Mouse (Mus musculus) midbrain, embryonic 10.5 days (tissue): ENCODE measurements around the gene Vstm4. TPM values are rescaled to one million over a fixed set of nuclear protein-coding genes. Genes with fewer than 3 reads are reported as not detected.

ENCODE experiments used
- DNase-seq: peaks from one replicate; pipeline ENCODE4 v3.0.0-alpha.2; 2017; ENCODE audit warnings: low spot score
- H3K27ac ChIP-seq: fragments of 300-500 bp; sonication (generic); replicated peaks from 2 replicates; pipeline ENCODE4 v1.5.1; 2016; ENCODE audit warnings: mild to moderate bottlenecking
- H3K27me3 ChIP-seq: fragments of 300-500 bp; sonication (generic); 2 replicates; pipeline ENCODE4 v1.6.1; 2016; ENCODE audit warnings: low read depth, mild to moderate bottlenecking; ENCODE audit not compliant: poor library complexity, severe bottlenecking
- H3K36me3 ChIP-seq: fragments of 300-500 bp; sonication (generic); 2 replicates; pipeline ENCODE4 v1.6.1; 2016; ENCODE audit warnings: mild to moderate bottlenecking, moderate library complexity
- H3K4me1 ChIP-seq: fragments of 300-500 bp; sonication (generic); 2 replicates; pipeline ENCODE4 v1.6.1; 2016
- H3K4me3 ChIP-seq: fragments of 300-500 bp; sonication (generic); 2 replicates; pipeline ENCODE4 v1.5.1; 2016; ENCODE audit warnings: mild to moderate bottlenecking, moderate library complexity
- H3K9me3 ChIP-seq: fragments of 300-500 bp; sonication (generic); replicated peaks from 2 replicates; pipeline ENCODE4 v1.6.1; 2016; ENCODE audit warnings: mild to moderate bottlenecking
- WGBS: fragments of 180-500 bp; shearing (Covaris S2); methylation state at CpG from one replicate; pipeline ENCODE4 v1.1.7; 2016; 5-methylcytosine and 5-hydroxymethylcytosine counted together
- polyA plus RNA-seq: library from polyadenylated mRNA; unstranded; fragments of >200 nt; fragmentation: Nextera tagmentation; extraction: Ambion mirVana; gene quantifications from 2 replicates; pipeline ENCODE4 v1.2.1, GENCODE M21; 2016

Vstm4 gene
- polyA plus RNA-seq: 2.7 and 3.6 TPM in 2 replicates

DNA sequence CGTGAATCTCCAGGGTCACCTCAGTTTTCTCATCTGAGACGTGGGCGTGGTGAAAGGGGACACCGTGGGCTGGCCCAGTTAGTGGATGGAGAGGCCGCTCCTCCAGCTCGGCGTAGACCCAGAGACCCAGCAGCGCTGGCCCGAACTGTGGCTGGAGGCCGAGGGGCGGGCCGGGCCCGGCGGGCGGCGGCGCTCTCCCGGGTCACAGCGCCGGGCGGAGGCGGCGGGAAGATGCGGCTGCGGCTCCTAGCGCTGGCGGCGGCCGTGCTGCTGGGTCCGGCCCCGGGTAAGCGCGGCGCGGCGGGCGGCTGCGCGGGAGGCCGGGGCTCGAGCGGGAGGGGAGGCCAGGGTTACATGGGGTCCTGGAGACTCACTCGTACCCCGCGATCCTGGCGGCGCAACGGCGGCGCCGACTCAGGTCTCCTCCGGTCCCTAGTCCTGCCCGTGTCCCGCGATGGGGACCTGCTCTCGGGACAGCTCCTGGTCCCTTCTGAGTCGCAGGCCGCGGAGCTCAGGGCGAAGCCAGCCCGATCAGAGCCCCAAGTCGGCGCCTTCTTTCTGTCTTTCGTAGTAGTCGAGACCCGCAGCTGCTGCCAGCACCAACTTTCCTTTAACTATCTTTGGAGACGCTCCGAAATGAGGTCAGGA, at the start of gene Vstm4:
Gene Vstm4 (plus strand): TSS at position 76 of the 648 bp plus-strand sequence.
- Histone ChIP-seq H3K4me1 (peaks cover 25% of the 10 kb centered on the region), H3K36me3 (no peaks in the 10 kb centered on the region), H3K4me3 (peak within 1 kb of the TSS; percentile 68), H3K9me3 (no peaks in the 10 kb centered on the region), H3K27ac (peak within 1 kb of the TSS; percentile 86), H3K27me3 (peaks cover 36% of the 10 kb centered on the region)
- peak; percentile 69 for DNase-seq
- under 1% methylated on average over 65 of the region's 68 CpGs for WGBS

DNA sequence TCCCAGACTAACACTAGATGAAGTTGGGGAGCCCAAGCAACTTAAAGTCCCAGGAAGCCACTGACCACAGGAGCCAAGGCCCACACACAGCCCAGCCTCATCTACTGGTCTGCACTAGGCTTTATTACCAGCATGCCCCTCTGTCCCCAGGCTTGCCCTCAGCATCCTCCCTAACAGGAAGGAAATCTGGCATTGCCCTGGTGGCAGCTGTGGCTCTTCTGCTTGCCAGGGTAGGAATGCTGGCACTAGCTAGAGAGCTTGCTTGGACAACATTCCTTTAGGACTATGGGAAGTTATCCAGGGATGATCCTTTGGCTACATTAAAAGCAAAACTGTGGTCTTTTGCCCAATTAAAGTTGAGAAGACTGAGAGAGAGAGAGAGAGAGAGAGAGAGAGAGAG, 46.4 kb upstream of the Vstm4 start:
- Histone ChIP-seq H3K4me1 (no peaks in the 10 kb centered on the region), H3K27ac (no peak overlapping the region), H3K36me3 (no peaks in the 10 kb centered on the region), H3K27me3 (no peaks in the 10 kb centered on the region), H3K4me3 (no peak overlapping the region), H3K9me3 (no peaks in the 10 kb centered on the region)
- no peak for DNase-seq

- Histone ChIP-seq H3K27me3 (no peaks in the 10 kb centered on the region), H3K27ac (no peak overlapping the region), H3K9me3 (no peaks in the 10 kb centered on the region), H3K4me3 (no peak overlapping the region), H3K4me1 (no peaks in the 10 kb centered on the region), H3K36me3 (no peaks in the 10 kb centered on the region)
- 85% methylated on average over 6 of the region's 6 CpGs for WGBS
- DNase-seq: no peak
Measured at GRCm38 (mm10) chr14:32812429-32812828, 44.1 kb upstream of the Vstm4 start.

GRCm38 (mm10) chr14:32814961-32815360, 41.6 kb upstream of the Vstm4 start:
- Histone ChIP-seq H3K4me1 (peaks cover 4% of the 10 kb centered on the region; the same call in 1 of the 2 replicates), H3K27ac (no peak overlapping the region), H3K27me3 (no peaks in the 10 kb centered on the region), H3K9me3 (no peaks in the 10 kb centered on the region), H3K4me3 (no peak overlapping the region), H3K36me3 (no peaks in the 10 kb centered on the region)
- WGBS: 65% methylated on average over 4 of the region's 4 CpGs
- DNase-seq: no peak

- peaks cover 4% of the 10 kb centered on the region; the same call in 1 of the 2 replicates for H3K4me1 ChIP-seq
- no peak for DNase-seq
- H3K27me3 ChIP-seq: no peaks in the 10 kb centered on the region
- WGBS: 75% methylated on average over 4 of the region's 4 CpGs
- no peaks in the 10 kb centered on the region for H3K36me3 ChIP-seq
- no peaks in the 10 kb centered on the region for H3K9me3 ChIP-seq
- H3K4me3 ChIP-seq: no peak overlapping the region
- no peak overlapping the region for H3K27ac ChIP-seq
Measured at GRCm38 (mm10) chr14:32816533-32816932, 40.0 kb upstream of the Vstm4 start.

DNA sequence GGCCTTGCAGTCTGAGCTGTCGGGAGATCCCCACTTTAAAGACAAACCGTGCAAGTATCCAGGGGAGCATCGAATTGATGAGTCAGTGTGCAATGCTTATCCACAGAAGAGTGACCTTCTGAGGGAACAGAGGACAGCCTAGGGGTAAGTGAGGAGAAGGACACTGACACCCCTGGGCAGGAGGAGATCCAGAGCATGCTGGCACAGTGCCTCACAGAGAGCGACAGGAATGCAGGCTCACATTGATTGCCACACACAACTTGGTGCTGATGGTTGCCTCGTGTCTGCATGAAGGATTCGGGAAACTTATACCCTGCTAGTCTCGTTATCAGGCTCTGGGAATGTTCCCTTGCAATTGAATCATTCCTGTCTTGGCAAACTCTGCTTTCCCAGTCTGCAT, 39.3 kb upstream of the Vstm4 start:
- no peaks in the 10 kb centered on the region for H3K9me3 ChIP-seq
- H3K27me3 ChIP-seq: no peaks in the 10 kb centered on the region
- H3K36me3 ChIP-seq: no peaks in the 10 kb centered on the region
- H3K27ac ChIP-seq: no peak overlapping the region
- no peak overlapping the region for H3K4me3 ChIP-seq
- peaks cover 4% of the 10 kb centered on the region; the same call in 1 of the 2 replicates for H3K4me1 ChIP-seq
- WGBS: 79% methylated on average over 7 of the region's 7 CpGs
- no peak for DNase-seq

GRCm38 (mm10) chr14:32819297-32819696, 37.3 kb upstream of the Vstm4 start:
- Histone ChIP-seq H3K27me3 (no peaks in the 10 kb centered on the region), H3K36me3 (no peaks in the 10 kb centered on the region), H3K4me3 (no peak overlapping the region), H3K9me3 (no peaks in the 10 kb centered on the region), H3K4me1 (peaks cover 6% of the 10 kb centered on the region; the same call in 1 of the 2 replicates), H3K27ac (no peak overlapping the region)
- DNase-seq: no peak
- WGBS: 81% methylated on average over 1 of the region's 1 CpGs

- Histone ChIP-seq H3K9me3 (no peaks in the 10 kb centered on the region), H3K27ac (no peak overlapping the region), H3K36me3 (no peaks in the 10 kb centered on the region), H3K4me3 (no peak overlapping the region), H3K27me3 (no peaks in the 10 kb centered on the region), H3K4me1 (peaks cover 32% of the 10 kb centered on the region)
- DNase-seq: no peak
- 92% methylated on average over 4 of the region's 4 CpGs for WGBS
Measured at GRCm38 (mm10) chr14:32822812-32823211, 33.7 kb upstream of the Vstm4 start.

DNA sequence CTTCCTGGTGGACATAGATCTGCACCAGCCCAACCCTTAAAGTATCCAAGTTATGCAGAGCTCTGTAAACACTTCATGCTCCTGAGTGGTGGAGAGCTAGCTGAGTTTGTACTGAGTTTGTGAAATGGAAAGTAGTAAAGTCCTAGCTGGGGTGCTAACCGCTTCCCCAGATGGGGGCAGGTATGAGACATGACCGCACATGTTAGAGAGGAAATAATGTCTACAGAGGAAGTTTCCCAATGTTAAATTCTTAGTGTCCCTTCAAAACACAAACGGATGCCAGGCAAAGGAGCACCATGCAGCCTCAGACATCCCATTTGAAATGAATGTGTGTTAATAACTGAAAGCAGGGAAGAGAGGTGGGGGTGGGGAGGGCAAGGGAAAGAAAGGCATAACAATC, 32.7 kb upstream of the Vstm4 start:
- DNase-seq: no peak
- no peak overlapping the region for H3K27ac ChIP-seq
- no peak overlapping the region for H3K4me3 ChIP-seq

GRCm38 (mm10) chr14:32824267-32825150, 32.0 kb upstream of the Vstm4 start:
- WGBS: 67% methylated on average over 14 of the region's 14 CpGs
- peaks cover 37% of the 10 kb centered on the region for H3K4me1 ChIP-seq
- no peak for DNase-seq
- no peak overlapping the region for H3K27ac ChIP-seq
- H3K36me3 ChIP-seq: no peaks in the 10 kb centered on the region
- no peaks in the 10 kb centered on the region for H3K9me3 ChIP-seq
- H3K4me3 ChIP-seq: no peak overlapping the region
- no peaks in the 10 kb centered on the region for H3K27me3 ChIP-seq

More for the DNA sequence above, 32.7 kb upstream of the Vstm4 start:
- WGBS: 82% methylated on average over 3 of the region's 3 CpGs
- no peaks in the 10 kb centered on the region for H3K9me3 ChIP-seq
- no peaks in the 10 kb centered on the region for H3K36me3 ChIP-seq
- no peaks in the 10 kb centered on the region for H3K27me3 ChIP-seq
- H3K4me1 ChIP-seq: peaks cover 41% of the 10 kb centered on the region

DNA sequence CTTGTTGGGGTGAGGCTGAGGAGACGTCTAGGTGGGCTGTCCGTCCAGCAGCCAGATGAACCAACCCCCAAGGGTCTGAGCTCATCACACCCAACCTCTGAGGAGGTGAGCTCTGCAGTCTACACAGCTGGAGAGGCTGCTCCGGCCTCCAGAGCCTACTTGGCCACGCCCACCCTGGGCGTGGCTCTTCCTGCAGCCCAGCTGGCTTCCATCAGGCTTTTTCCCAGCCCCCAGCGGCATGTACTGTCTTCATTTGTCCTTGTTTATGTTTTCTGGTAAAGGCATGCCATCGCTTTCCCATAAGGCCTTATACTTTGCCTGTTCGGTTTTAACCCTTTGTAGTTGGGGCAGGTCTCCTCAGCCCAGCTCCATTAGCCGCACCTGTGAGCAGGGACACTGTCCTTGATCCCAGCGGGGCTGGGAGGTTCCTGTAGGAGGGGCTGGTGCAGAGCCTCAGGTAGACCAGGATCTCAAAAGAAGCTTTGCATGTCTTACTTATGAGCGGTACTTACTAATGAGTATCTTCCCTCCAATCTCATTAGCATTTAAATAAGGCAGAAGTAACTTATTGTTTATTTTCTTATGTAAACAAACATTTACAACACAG, 31.0 kb upstream of the Vstm4 start:
- Histone ChIP-seq H3K9me3 (no peaks in the 10 kb centered on the region), H3K4me1 (peaks cover 37% of the 10 kb centered on the region), H3K4me3 (0 out of 2 replicates have a peak overlapping the region, but pooled peaks have one; percentile 24), H3K27ac (no peak overlapping the region; the same call in 1 of the 2 replicates), H3K27me3 (no peaks in the 10 kb centered on the region), H3K36me3 (no peaks in the 10 kb centered on the region)
- peak; percentile 43 for DNase-seq
- WGBS: 7% methylated on average over 11 of the region's 11 CpGs

DNA sequence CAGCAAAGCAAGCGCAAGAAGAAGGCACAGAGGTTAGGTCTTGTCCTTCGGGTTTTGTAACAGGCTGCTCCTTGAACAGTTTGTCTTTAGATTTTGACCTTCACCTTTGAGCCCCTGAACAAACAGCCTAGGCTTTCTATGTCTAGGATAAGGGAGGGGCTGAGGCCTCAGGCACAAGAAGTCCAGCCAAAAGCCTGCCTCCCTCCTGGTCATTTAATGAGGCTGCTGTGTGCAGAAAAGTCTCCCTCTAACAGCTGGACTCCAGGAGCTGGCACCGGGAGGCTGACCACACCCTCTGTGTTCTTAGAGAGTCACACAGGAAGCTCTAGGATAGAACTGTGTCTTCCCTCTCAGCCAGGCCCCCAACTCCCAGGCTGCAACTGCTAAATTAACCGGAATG, 29.4 kb upstream of the Vstm4 start:
- no peaks in the 10 kb centered on the region for H3K36me3 ChIP-seq
- H3K27me3 ChIP-seq: no peaks in the 10 kb centered on the region
- WGBS: 72% methylated on average over 4 of the region's 4 CpGs
- H3K4me1 ChIP-seq: peaks cover 37% of the 10 kb centered on the region
- H3K4me3 ChIP-seq: no peak overlapping the region
- no peak overlapping the region for H3K27ac ChIP-seq
- no peaks in the 10 kb centered on the region for H3K9me3 ChIP-seq
- DNase-seq: no peak
